Mouse (Mus musculus): Measurements from ENCODE around the gene Rhobtb3.
"Not testable (repeated sequence)": the region's sequence is repeated elsewhere in the genome, so short reads cannot be mapped to it uniquely, and the experiment has no call there.

Rhobtb3 gene

DNA sequence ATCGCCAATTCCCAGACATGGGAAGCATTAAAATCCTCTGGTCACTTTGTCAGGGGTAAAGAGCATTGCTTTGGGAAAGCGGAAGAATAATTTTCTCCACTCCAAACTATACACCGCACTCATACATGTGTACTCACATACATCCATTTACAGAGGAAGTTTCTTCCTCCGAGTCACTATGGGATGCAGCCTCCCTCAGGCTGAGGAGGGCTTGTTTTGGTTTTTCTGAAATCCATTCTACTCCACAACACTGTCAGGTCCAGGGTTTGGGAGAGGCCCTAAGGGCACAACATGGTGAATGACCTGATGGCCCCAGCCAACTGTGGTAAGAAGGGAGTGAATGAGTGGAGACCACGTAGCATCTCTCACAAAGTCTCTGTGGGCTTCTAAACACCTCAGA lies 14.7 kb downstream of the Rhobtb3 start:
- not testable (repeated sequence) for DNase-seq (ENCODE audit: low read depth)

DNA sequence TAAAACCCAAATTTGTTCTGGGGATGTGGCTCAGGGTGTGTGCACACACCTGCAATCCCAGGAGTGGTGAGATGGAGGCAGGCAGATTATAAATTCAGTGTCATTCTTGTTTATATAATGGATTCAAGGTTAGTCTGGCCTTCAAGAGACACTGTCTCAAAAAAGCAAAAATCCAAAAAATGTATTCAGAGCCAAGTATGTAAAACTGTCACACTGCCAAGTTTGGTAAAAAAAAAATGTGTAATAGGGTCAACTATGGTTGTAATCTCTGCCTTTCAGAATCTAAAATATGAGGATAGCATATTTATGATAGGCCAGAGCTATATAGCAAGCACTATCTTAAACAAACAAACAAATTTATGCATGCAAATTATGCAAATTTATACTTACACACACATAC lies 15.8 kb downstream of the Rhobtb3 start:
- no peak for DNase-seq (ENCODE audit: low read depth)

DNA sequence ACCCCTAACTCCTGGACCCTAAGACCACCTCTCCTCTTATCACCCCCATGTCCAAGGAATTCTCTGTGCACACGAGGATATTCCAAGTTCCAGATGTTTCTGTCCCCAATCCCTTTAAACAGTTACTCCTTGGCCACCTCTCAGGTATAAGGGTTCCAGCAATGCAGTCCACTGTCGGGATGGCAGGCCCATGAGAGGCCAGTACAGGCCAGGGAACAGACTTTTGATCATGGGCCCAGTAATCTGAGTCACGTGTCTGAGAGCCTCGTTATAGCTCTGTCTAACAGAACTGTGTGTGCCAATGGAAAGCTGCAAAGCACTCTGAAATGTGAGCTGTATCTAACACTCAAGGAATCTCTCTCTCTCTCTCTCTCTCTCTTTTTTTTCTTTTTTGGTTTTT lies 29.6 kb downstream of the Rhobtb3 start:
- DNase-seq (ENCODE audit: low read depth): no peak

DNA sequence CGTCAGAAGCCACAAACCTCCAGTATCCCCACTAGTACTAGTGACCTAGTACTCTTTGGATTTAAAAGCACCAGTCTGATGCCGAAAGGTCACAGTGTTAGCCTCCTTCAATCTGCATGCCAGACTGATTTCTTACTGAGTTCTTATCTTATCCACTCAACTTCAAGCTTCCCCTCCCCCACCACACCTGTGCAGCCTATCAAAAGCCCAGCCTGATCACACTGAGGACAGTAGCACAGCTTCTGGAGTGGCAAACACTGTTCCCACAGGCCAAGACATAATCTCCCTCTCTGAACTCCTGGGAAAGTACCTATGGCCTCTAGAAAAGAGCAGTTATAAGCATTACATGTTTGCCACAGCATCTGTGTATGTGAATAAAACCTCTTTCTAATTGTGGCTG lies 35.5 kb downstream of the Rhobtb3 start:
- no peak for DNase-seq (ENCODE audit: low read depth)

DNA sequence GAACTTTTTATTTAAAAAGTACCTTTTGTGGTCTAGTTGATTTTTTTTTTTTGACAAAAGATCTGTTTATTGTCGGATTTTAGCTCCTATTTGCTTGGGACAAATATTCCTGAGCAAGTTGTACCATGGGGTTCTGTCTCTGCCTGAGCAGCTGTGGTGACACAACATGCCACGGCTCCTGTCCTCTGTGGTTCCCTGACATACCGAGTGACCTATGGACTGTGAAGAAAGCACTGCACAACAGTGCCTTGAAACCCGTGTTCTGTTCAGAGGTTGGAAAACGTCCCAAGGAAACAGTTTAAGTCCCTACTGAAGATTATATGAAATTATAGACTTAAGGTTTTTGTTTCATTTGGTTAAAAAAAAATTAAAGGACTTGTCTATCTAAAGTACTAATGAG lies 36.6 kb downstream of the Rhobtb3 start:
- no peak for DNase-seq (ENCODE audit: low read depth)

DNA sequence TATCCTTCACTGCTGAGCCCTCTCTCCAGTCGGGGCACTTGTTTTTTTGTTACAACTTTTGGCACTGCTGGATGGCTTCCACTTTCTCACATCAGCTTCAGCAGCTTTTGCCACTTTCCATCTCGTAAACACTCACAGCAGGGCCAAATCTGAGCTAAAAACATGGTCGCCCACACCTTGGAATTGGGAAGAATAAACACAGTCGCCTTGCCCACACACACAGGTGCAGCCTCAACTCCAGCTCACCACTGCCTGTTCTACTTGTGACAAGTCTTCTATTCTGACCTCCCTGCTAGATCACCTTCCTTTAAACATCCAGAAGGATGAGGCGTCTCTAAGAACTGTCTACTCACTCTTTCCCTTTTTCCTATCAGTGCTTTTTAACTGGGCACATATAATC lies 39.1 kb downstream of the Rhobtb3 start:
- no peak for DNase-seq (ENCODE audit: low read depth)

DNA sequence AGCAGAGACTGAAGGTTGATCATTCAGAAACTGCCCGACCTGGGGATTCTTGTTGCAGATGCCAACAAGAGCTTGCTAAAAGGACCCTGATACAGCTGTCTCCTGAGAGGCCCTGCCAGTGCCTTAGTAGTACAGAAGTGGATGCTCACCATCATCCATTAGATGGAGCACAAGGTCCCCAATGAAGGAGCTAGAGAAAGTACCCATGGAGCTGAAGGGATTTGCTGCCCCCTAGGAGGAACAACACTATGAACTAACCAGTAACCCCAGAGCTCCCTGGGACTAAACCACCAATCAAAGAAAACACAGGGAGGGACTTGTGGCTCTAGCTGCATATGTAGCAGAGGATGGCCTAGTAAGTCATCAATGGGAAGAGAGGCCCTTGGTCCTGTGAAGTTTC lies 42.8 kb downstream of the Rhobtb3 start:
- not testable (repeated sequence) for DNase-seq (ENCODE audit: low read depth)

DNA sequence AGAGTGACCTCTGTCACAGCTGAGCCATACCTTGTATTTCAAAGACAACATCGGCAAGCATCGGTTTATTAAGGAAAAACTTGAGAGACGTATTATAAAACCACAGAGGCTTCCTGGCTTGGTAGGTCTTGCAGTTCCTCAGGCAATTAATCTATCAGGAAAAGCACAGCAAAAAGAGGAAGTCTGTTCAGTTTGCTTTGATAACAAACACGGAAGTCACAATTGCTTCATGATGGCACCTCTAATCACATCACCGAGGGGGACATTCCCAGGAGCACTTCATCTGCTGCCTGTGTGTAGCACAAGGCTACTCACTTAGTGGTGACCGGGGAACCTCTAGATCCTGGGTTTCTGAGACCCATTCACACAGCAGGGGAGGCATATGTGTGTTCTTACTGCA lies 50.8 kb downstream of the Rhobtb3 start:
- DNase-seq (ENCODE audit: low read depth): no peak

DNA sequence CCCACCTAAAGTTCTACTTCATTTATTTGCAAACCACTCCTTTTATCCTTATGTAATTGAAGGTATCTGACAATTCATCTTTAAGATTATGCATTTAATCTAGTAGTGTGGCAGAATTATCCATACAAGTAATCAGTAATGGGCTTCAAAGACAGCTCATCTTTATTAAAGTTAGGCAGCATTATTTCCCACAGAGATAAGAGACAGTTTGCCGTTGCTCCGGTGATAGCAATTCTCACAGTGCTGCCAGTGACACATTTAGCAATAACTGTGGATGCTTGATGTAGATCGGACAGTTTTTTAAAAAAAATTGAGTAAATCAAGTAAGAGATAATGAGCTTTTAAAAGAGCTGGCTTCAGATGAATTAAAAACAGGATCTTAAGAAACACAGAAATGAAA lies 51.4 kb downstream of the Rhobtb3 start:
- DNase-seq (ENCODE audit: low read depth): no peak

DNA sequence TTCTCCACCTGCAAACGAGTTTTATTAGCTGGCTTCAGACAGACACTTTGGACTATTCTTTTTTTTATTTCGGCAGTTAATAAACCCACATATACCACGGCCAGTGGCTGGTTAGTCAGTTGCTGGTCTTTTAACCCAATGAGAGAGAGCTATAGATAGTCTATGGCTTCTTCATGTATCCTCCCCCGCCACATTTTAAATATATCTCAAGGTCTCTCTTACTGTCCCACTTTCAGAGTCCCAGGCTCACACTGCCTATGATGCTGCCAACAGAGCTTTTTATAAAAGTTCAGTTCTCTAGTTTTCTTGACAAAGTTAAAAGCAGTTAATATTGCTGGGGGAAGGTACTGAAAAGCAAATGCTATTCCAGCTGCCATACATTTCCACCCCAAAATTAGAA lies 51.9 kb downstream of the Rhobtb3 start:
- no peak for DNase-seq (ENCODE audit: low read depth)

DNA sequence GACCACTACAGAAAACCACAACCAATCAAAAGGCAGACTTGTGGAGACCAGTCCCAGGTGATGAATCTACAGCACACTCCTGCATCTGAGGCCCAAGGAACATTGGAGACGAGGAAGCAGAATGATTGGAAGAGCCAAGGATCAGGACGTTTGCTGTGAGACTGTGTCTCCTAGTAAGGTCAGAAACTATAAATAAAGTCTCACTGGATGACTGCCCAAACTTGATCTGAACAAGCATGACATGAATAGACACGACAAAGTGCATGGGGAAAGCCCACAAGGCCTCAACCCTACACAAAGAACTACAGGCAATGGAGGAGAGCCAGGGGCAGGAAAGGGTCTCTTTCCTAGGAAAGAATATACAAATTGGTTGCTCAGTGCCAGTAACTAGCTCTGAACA lies 59.9 kb downstream of the Rhobtb3 start:
- DNase-seq (ENCODE audit: low read depth): no peak

DNA sequence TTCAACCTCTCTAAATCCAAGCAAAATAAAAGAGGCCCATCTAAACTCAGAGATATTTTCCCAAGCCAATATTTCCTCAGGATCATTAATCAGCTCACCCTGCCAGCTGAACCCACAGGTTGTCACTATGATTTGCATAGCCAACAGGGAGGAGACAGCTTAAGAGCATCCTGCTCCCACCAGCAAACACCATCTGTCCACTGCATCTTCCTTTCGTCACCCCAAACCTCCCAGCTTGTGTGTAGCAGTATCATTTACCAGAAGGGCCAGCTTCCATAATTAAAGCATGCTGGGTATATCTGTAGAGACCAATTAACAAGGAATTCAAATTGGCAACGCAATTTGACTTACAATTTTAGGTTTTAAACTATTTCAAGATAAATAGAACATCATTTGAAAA lies 63.2 kb downstream of the Rhobtb3 start:
- no peak for DNase-seq (ENCODE audit: low read depth)

DNA sequence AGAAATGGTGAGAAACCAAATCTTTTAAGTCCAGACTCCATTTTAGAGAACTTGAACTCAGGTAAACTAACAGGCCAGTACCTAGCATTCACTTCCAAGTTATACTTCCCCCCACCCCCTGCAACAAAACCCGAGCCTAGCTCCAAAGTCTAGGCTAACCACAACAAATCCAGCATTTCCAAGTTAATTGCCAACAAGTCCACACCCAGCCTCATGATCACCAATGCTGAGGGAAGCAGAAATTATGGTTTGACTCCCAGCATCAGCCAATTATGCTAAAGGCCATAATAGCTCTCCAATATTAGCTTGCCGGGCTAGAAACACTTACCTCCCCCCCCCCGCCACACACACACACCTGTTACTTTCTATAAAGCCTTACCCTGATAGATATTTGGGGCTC lies 64.0 kb downstream of the Rhobtb3 start:
- DNase-seq (ENCODE audit: low read depth): no peak

DNA sequence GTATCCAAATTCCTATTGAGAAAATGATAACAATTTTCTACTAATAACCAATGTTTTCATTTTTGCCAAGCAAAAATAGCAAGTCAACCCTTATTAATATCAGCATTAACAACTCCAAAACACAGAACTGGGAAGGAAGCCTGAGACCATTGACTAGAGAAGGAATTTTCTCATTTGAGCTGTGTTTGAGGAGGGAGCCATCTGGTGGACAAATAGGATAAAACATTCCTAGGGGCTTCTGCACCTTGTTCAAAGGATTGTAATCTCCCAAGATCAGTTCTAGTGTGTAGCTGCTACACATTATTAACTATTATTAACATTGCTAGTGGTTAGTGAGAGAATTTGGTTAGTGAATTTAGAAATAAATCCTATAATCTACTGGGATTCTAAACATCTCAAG lies 65.8 kb downstream of the Rhobtb3 start:
- DNase-seq (ENCODE audit: low read depth): peak; percentile 37

DNA sequence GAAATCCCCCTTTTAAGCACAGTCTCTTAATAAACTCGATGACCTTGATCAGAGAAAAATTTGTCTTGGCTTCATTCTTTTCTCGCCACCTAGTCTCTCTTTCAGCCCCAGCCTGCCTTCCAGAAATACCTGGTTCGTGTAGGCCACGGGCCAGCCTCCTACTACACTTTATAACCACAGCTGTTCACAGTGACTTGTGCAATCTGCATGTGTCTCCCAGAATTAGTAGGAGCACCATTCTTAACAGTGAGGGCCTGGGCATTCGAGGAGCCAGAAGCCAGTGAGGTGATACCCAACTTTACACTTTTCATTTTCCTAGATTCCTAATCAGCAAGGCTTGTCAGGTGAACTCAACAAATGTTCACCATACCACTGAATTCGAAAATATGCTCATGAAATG lies 67.1 kb downstream of the Rhobtb3 start:
- no peak for DNase-seq (ENCODE audit: low read depth)

DNA sequence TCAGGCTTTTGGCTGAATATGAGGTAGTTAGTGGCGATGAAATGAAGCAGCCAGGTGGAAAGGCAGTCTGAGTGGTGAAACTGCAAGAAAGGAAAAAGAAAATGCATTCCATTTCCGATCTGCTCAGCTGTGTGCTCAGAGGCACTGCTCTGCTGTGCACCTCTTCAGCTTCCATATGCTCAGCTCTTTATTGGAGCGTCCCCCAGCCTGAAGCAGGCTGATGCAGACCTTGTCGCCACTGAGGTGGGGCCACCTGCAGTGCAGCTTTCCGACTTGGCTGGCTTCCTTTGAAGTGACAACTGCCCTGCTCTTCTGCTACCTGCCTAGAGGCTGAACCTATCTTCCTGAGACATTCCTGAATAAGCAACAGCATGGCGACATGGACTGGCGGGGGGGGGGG lies 67.5 kb downstream of the Rhobtb3 start:
- DNase-seq (ENCODE audit: low read depth): not testable (repeated sequence)

DNA sequence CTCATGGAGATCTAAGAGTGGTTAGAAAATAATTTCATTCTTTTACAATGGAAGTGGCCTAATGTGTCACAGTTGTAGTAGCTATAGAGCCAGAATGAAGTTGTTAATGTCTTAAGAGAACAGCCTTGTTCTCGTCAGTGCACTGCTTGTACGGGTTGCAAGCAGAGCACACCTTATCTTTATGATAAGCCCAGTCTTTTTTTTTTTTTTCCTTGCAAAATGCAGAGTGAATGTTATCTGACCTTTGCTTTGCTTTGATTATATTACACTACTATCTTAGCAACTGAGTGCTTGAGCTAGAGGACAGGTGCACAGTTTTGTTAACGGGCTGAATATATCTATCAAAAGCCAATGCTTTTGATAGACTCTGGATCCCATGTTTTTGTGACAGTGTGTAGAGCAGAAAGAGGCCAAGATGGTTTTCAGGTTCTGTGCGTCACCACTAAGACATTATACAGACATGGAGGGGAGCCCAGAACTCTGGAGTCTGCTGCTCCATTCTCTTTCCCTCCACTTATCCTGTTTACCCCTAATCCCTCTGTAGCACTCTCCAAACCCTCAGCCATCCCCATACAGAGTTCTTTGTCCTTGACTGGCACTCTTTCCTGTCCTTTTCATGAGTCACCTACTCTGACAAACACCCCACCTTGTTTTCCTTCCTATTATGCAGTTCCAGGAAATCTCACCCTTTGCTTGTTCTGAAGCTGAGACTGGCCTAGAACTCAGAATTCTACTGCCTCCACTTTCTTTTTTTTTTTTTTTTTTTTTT lies 68.9 kb downstream of the Rhobtb3 start:
- no peak for DNase-seq (ENCODE audit: low read depth)

DNA sequence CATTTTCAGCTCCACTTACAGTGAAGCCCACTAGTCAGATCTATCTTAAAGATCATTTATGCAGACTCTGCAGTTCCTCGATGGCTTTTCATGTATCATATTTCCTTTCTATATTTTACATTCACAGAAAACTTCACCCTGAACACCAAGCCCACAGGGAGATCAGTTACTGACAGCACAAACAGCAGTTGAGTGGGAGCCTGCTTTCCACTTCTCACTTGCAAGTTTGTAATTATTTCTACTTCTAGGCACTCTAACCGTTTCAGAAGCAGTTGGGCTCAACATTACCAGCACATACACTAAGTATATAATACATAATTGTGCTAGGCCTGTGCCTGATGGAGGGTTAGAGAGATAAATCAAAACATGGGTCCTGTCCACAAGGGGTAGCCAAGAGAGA lies 75.8 kb downstream of the Rhobtb3 start:
- no peak for DNase-seq (ENCODE audit: low read depth)

DNA sequence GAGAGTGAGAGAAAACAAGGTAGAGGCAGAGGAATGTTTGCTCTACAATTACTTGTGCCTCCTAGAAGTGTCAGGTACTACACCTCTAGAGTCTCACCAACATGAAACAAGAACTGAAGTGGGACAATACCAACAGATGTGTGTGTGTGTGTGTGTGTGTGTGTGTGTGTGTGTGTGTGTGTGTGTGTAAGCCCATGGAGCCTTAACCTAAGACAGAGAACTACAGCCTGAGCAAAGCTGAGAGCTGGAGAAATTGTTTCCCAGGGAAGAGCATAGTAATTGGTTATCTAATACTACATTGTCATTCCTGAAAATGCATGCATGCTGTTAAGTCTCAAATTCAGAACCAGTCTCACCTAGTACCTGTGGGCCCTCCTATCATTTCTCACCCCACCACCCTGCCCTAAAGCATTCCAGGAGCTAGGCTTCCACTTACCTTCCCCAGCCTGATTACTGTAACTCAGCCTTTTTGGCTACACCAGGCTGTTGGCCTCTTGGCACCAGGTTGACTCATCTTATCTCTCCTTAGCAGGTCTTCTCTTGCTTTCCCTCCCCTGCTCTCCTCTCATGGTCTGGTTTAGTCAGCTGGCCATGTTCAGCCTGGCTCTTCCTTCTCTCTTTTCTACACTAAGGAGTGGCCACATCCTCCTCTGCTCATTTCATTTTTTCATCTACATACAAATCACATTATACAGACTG lies 78.1 kb downstream of the Rhobtb3 start:
- DNase-seq (ENCODE audit: low read depth): no peak

DNA sequence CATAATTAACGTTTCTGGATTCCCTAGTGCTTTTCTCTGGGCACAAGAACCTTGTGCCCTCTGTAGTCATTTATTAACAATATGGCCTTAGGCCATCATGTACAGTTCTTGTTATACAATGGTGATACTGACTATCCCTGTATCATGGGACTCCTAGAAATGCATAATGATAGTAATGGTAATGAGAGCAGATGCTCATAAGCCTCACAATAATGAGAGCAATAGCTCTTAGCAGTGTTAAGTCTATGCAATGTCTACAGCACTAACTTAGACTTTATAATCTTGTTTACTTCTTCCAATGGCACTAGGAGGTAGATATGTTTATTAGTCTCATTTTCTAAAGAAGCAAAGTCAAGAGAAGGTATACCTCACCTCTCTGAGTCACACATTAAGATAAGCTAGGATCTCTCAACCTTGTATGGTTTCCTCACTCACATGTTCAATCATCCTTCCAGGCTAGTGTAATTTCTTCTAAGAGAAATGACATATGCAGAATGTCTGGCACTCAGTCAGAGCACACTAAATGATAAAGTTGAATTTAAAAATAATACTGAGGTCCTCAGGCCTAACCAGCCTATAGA lies 84.4 kb downstream of the Rhobtb3 start:
- DNase-seq (ENCODE audit: low read depth): no peak

DNA sequence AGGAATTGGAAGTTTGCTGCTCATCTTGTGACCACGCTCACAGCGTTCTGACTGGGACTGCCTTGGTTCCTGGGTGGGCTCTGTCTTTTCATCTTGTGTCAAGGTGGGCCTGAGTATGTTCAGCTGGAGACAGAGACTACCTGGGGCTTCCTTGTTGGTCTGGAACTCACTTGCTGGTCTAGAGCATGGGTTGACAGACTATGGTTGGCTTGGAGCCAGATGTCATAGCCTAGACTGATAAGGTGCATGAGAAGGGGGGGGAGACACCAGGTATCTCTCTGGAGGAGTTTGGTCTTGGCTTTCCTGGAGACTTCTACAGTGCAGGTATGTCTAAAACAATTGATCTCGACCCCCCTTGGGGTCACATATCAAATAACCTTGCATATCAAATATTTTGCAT lies 90.6 kb downstream of the Rhobtb3 start:
- no peak for DNase-seq (ENCODE audit: low read depth)

DNA sequence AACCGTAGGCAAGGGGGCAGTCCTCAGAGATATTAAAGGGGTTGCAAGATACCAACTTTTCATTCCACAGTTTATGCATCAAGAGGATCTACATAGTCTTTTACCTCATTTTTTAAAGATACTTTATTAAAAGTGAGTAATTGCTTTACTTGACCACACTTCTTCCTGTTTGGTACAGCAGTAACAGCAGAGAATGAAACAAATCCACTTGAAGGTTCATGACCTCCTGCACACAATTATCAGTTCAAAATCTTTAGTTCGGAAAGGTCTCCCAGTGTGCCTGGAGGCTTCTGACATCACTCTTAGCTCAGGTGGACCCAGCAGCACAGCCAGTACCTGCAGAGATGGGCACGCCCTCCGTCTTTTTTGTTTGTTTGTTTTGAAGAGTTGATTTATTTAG lies 91.7 kb downstream of the Rhobtb3 start:
- no peak for DNase-seq (ENCODE audit: low read depth)

DNA sequence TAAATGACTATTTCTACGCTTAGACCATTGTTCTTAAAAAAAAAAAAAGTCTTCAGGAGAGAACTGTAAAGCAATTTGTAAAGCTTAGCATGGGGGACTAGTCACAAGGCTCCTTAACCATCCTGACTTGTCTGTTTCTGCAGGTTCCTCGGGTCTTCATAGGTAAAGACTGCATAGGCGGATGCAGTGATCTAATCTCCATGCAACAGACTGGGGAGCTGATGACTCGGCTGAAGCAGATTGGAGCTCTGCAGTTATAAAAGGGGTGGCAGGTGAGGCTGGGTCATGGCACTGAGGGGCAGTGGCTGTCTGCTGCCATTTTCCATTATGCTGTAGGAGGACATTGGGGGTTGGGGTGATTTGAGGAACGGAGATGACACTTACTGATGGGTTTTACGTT lies 96.7 kb downstream of the Rhobtb3 start:
- no peak for DNase-seq (ENCODE audit: low read depth)

All from fibroblast of lung, adult 2 months (primary cell).